Mouse (Mus musculus): ENCODE measurements at regions not wholly inside any gene's neighbourhood (a gene's known extent, or its start where the extent isn't known, plus 50 kb on each side); places are given as distances from the start of the nearest gene placed in this dataset.

DNA sequence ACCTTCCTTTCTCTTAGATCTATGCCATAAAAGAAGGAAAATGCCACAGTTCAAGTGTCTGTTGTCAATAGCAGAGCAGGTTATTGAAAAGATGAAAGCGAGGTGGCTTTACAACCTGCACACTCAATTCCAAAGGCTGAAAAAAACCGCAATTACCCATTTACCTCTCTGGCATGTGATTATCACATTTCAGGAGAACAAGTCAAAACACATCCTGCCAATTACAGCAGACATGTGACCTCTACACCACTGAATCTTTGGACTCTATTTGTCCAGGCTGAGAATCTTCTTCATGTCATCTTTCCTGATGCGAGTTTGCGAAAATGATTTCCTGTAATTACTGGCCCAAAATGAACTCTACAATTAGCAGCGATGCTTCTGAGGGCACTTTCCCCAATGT is 338.8 kb downstream of the Eipr1 start:
- H3ac ChIP-seq (ENCODE audit: control insufficient read depth, insufficient read length): no peak overlapping the region
- no peak overlapping the region for H3K4me3 ChIP-seq
- no peaks in the 10 kb centered on the region for H3K27me3 ChIP-seq (ENCODE audit: control insufficient read depth, insufficient read depth, insufficient read length)

DNA sequence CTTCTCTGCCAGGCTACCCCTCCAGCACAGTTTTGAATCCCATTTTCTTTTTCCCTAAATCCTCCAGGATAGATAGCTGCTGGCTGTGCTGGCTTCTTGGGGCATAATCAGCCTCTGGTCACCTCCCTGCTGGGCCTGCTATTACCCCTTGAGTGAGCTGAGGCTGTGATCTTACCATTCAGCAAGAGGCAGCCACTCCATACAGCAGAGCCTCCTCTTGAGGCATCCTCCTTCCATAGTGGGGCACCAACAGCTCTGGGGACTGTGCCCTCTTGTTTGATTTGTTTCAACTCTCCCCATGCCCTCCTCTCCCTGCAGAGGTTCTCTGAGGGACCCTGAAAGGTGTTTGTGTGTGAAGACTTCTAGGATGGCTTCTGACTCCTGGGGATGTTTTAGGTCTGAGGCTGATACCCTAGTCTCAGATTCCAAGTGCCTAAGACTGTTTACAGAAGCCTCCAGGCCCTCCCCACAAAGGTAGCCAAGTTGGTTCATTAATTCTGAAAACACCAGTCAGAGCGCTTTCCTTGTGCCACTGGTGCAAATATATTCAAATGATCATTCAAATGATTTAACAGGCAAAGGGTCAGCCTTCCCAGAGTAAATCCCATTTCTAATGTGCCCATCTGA is 343.9 kb downstream of the Eipr1 start:
- TF ChIP-seq MYOG (IDR thresholded peaks at IDR 0.05; ENCODE audit: control insufficient read depth in 1 of 3, insufficient read depth in 1 of 3, insufficient read length in 2 of 3, low read depth in 2 of 3) (no peak), TCF3 (IDR thresholded peaks at IDR 0.05; ENCODE audit: insufficient read length, low read depth) (no peak), USF1 (IDR thresholded peaks at IDR 0.05; ENCODE audit: low read depth) (no peak), MAX (IDR thresholded peaks at IDR 0.05; ENCODE audit: low read depth) (no peak)
- no peak overlapping the region for H3K4me2 ChIP-seq (ENCODE audit: low read depth)
- H3K79me2 ChIP-seq (ENCODE audit: control insufficient read depth, insufficient read depth): no peaks in the 10 kb centered on the region
- no peaks in the 10 kb centered on the region for H3K27me3 ChIP-seq (ENCODE audit: control insufficient read depth, insufficient read depth, insufficient read length)
- H3K4me3 ChIP-seq: no peak overlapping the region
- H3ac ChIP-seq (ENCODE audit: control insufficient read depth, insufficient read length): no peak overlapping the region
- no peaks in the 10 kb centered on the region for H3K36me3 ChIP-seq (ENCODE audit: control insufficient read depth, insufficient read depth)

More for the DNA sequence above, 338.8 kb downstream of the Eipr1 start:
- TF ChIP-seq USF1 (IDR thresholded peaks at IDR 0.05; ENCODE audit: low read depth) (no peak), MYOD1 (IDR thresholded peaks at IDR 0.05; ENCODE audit: control insufficient read depth in 1 of 3, insufficient read length in 2 of 3, low read depth in 2 of 3) (no peak), MYOG (IDR thresholded peaks at IDR 0.05; ENCODE audit: control insufficient read depth in 1 of 3, insufficient read depth in 1 of 3, insufficient read length in 2 of 3, low read depth in 2 of 3) (no peak), SRF (IDR thresholded peaks at IDR 0.05; ENCODE audit: control insufficient read depth, insufficient read length, low read depth) (no peak), REST (IDR thresholded peaks at IDR 0.05; ENCODE audit: insufficient read depth, insufficient read length) (no peak)
- no peaks in the 10 kb centered on the region for H3K36me3 ChIP-seq (ENCODE audit: control insufficient read depth, insufficient read depth)
- no peaks in the 10 kb centered on the region for H3K79me2 ChIP-seq (ENCODE audit: control insufficient read depth, insufficient read depth)
- H3K4me2 ChIP-seq (ENCODE audit: low read depth): no peak overlapping the region

DNA sequence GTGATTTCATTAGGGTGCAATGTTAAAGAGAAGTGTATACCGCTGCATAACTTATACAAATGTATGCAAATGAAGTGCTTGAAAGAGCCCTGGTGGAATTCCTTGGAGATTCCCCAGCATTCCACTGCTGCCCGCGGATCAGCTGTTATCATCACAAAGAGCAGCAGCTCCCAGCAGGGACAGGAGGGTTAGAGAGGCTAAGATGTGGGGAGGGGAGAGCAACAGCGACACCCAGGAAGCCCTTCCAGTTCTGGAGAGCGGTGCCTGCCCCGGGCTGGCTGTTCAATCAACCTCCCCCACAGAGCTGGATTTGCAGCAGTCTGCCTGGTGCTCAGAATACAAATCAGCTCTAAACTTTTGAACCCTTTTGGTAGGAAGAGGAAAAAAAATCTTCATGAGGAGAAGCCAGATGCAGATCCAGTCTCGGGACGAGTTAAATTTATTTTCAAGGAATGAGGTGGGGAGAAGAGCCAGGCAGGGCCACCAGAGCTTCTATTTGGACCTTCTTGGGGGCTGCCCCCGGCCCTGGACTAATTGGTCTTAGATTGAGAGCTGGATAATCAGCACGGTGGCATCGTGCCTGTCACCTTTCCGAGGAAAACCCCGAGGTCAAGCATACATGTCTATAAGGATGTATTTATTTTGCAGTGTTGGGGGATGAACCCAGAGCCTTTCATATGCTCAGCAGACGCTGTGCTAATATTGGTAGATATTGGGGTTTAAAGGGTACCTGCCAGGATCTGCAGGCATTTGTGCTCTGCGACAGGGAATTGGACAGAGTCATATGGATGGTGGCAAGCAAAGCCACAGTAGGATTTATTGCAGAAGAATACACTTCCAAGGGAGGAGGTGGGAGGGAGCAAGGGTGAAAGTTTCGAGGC is 344.7 kb downstream of the Eipr1 start:
- H3K4me3 ChIP-seq: no peak overlapping the region
- TF ChIP-seq TCF3 (IDR thresholded peaks at IDR 0.05; ENCODE audit: insufficient read length, low read depth): no peak
- TF ChIP-seq CEBPB (IDR thresholded peaks at IDR 0.05; ENCODE audit: insufficient read depth, poor library complexity, severe bottlenecking): no peak
- H3K27me3 ChIP-seq (ENCODE audit: control insufficient read depth, insufficient read depth, insufficient read length): no peaks in the 10 kb centered on the region
- no peak overlapping the region for H3ac ChIP-seq (ENCODE audit: control insufficient read depth, insufficient read length)
- no peaks in the 10 kb centered on the region for H3K79me2 ChIP-seq (ENCODE audit: control insufficient read depth, insufficient read depth)
- no peaks in the 10 kb centered on the region for H3K36me3 ChIP-seq (ENCODE audit: control insufficient read depth, insufficient read depth)
- H3K4me2 ChIP-seq (ENCODE audit: low read depth): no peak overlapping the region

DNA sequence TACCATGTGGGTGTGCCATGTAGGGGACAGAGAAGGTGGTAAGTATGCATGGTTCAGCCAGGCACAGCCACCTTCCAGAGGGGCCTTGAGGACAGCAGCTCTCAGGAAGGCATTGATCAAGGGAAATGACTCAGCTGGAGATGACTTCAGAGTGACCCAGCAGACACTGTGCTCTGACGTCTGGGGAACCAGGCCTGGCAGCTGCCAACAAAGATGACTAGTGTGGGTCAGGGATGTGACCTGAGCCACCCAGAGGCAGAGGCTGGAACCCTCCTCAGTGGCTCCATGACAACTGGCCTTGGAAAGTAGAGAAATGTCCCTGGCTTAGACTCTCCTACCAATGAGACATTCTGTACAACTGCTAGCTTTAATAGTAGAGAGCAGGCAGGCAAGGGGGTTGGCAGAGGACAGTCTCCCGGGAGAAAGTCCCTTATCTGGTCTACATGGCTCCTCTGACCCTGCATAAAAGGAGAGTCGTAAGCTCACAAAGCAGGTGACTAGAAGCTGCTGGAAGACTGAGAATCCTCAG is 348.5 kb downstream of the Eipr1 start:
- H3K27me3 ChIP-seq (ENCODE audit: control insufficient read depth, insufficient read depth, insufficient read length): no peaks in the 10 kb centered on the region
- H3K36me3 ChIP-seq (ENCODE audit: control insufficient read depth, insufficient read depth): no peaks in the 10 kb centered on the region
- TF ChIP-seq POLR2AphosphoS2 (IDR thresholded peaks at IDR 0.05; ENCODE audit: insufficient read length, low read depth) (no peak), E2F4 (IDR thresholded peaks at IDR 0.05; ENCODE audit: insufficient read depth) (no peak), MYOD1 (IDR thresholded peaks at IDR 0.05; ENCODE audit: control insufficient read depth in 1 of 3, insufficient read length in 2 of 3, low read depth in 2 of 3) (no peak), TCF3 (IDR thresholded peaks at IDR 0.05; ENCODE audit: insufficient read length, low read depth) (no peak), MYOG (IDR thresholded peaks at IDR 0.05; ENCODE audit: control insufficient read depth in 1 of 3, insufficient read depth in 1 of 3, insufficient read length in 2 of 3, low read depth in 2 of 3) (no peak)
- H3K79me2 ChIP-seq (ENCODE audit: control insufficient read depth, insufficient read depth): no peaks in the 10 kb centered on the region
- H3K4me3 ChIP-seq: no peak overlapping the region
- H3K4me2 ChIP-seq (ENCODE audit: low read depth): no peak overlapping the region
- H3ac ChIP-seq (ENCODE audit: control insufficient read depth, insufficient read length): no peak overlapping the region

DNA sequence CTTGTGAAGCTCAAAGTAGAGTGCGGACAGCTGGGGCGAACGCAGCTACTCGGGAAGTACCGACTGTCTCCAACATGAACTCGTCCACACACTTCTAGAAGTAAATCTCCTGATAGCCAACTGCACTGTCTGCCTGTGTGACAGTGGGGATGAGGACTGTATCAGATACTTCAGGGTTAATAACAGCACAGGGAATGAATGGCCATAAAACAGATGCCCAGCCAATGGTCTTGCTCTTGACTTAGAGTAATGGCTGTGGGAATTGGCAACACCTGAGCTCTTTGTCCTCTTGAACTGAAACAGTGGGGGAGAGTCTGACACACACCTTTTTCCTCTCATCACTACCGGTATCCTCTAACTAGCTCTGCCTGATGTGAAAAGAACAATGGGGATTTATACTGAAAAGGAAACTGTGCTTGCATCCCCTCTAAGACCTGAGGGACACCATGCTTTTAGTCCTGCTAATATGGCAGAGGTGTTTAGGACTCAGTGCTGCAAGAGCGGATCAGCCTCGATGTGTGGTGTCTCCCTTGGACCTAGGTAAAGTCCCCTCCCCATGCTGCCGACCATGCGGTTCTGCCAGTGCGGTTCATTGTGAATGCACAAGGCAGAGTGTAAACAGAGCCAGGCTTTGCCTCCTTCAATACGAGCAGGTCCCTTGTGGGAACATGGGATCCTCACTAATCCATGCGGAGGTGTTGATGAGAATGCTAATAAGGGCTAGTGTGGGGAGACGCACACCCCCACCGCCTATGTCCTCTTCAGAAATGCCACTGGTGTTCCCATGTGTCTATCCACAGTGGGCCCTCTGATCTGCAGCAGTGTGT is 355.5 kb downstream of the Eipr1 start:
- Histone ChIP-seq H3ac (ENCODE audit: control insufficient read depth, insufficient read length) (no peak overlapping the region), H3K27me3 (ENCODE audit: control insufficient read depth, insufficient read depth, insufficient read length) (no peaks in the 10 kb centered on the region), H3K4me2 (ENCODE audit: low read depth) (no peak overlapping the region), H3K36me3 (ENCODE audit: control insufficient read depth, insufficient read depth) (no peaks in the 10 kb centered on the region), H3K4me3 (no peak overlapping the region), H3K79me2 (ENCODE audit: control insufficient read depth, insufficient read depth) (no peaks in the 10 kb centered on the region)
- TF ChIP-seq E2F4 (IDR thresholded peaks at IDR 0.05; ENCODE audit: insufficient read depth) (no peak), MYOD1 (IDR thresholded peaks at IDR 0.05; ENCODE audit: control insufficient read depth in 1 of 3, insufficient read length in 2 of 3, low read depth in 2 of 3) (no peak), POLR2A (IDR thresholded peaks at IDR 0.05; ENCODE audit: insufficient read length, low read depth) (no peak)
